Mouse (Mus musculus) neural tube, embryonic 15.5 days (tissue): ENCODE results near the gene Hsd17b11. TPM values are rescaled to one million over a fixed set of nuclear protein-coding genes. Genes with fewer than 3 reads are reported as not detected.

ENCODE experiments used
- microRNA-seq: library from miRNA; unstranded; fragments of <30 nt; microRNA quantifications from one replicate; pipeline ENCODE4, GENCODE M21; 2017
- polyA plus RNA-seq: library from polyadenylated mRNA; unstranded; fragments of >200 nt; fragmentation: Nextera tagmentation; extraction: Ambion mirVana; gene quantifications from 2 replicates; pipeline ENCODE4 v1.2.1, GENCODE M21; 2015

Hsd17b11 gene
- polyA plus RNA-seq, 1 experiment from 2014 or later = 4.3 TPM

Small RNA genes lying within 50 kb of the gene (microRNA-seq; reads per million reads assigned to microRNA genes)
- gene Mir5619 = 3.3 reads per million, percentile 12 among the genes with 10 or more reads in this experiment

Other genes with a start within 250 kb of the Hsd17b11 start
- gene Klhl8, start 110.7 kb downstream of the Hsd17b11 start, polyA plus RNA-seq = 34.9 and 38.1 TPM in 2 replicates
- gene Hsd17b13, start 44.5 kb downstream of the Hsd17b11 start, polyA plus RNA-seq = 0.95 TPM in 1 of 2 replicates, not detected in the other
- 73.0 and 73.2 TPM in 2 replicates for gene Nudt9, start 24.4 kb upstream of the Hsd17b11 start, polyA plus RNA-seq
- not detected in 2 replicates for gene Gm17660, start 55.7 kb upstream of the Hsd17b11 start, polyA plus RNA-seq
- gene Sparcl1, start 91.8 kb upstream of the Hsd17b11 start, polyA plus RNA-seq = 479 and 515 TPM in 2 replicates
- gene Dspp, start 148.8 kb upstream of the Hsd17b11 start, polyA plus RNA-seq = not detected in 2 replicates
- 0.59 and 0.91 TPM in 2 replicates for gene Dmp1, start 180.7 kb upstream of the Hsd17b11 start, polyA plus RNA-seq